Mouse (Mus musculus) embryo, embryonic 11 days (tissue): Measurements from ENCODE around the gene F2rl3.
A peak's percentile ranks its signal among the peaks of the same experiment; 100 is the strongest.

ENCODE experiments used
- DNase-seq: peaks from one replicate; pipeline ENCODE4 v3.0.0-alpha.2; 2015

F2rl3 gene

GRCm38 (mm10) chr8:72766777-72767176, 5.1 kb downstream of the F2rl3 start:
- DNase-seq: peak; percentile 20

GRCm38 (mm10) chr8:72777797-72778196, 16.1 kb downstream of the F2rl3 start:
- DNase-seq: no peak

- no peak for DNase-seq
Measured at GRCm38 (mm10) chr8:72780644-72781043, 19.0 kb downstream of the F2rl3 start.

- no peak for DNase-seq
Measured at GRCm38 (mm10) chr8:72801583-72801982, 39.9 kb downstream of the F2rl3 start.

GRCm38 (mm10) chr8:72812690-72813089, 51.0 kb downstream of the F2rl3 start:
- DNase-seq: no peak
